Mouse (Mus musculus): ENCODE data around the gene Hps3. TPM values are rescaled to one million over a fixed set of nuclear protein-coding genes. Genes with fewer than 3 reads are reported as not detected.

The Hps3 gene
- total and polyA plus RNA-seq, 2 experiments from 2014 or later: 9.4 to 11.0 TPM

DNA sequence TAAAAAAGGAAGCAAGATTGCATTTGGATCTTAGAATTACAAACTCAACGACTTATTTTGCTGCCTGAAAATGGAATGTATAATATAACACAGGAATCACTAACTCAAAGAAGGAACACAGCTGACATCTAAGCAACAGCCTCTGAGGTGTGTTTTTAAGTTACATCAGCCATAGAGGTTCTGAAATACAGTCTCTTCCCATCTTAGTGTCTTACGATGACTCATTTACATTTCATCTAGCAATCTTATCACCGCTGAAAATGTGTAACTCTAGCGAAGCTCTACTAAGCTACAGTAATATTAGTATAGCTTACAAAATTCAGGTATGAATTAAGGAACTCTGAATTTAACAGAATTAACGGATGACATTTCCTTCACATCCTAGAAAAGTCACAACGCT lies 4.3 kb downstream of the Hps3 start:
- no peaks in the 10 kb centered on the region for H3K9me3 ChIP-seq (replicated peaks; ENCODE audit: control insufficient read depth, low read length)
- H3K9ac ChIP-seq (replicated peaks; ENCODE audit: low read depth, low read length): no peak overlapping the region
- no peaks in the 10 kb centered on the region for H3K27me3 ChIP-seq (ENCODE audit: control insufficient read depth, insufficient read depth, low read length)
- H3K4me3 ChIP-seq (ENCODE audit: low read depth, low read length): no peak overlapping the region
- no peak overlapping the region for H3K4me2 ChIP-seq (ENCODE audit: low read depth, low read length)
- TF ChIP-seq CTCF (IDR thresholded peaks at IDR 0.05; ENCODE audit: low read depth) (no peak), EP300 (IDR thresholded peaks at IDR 0.05; ENCODE audit: low read depth) (no peak)
- peaks cover 35% of the 10 kb centered on the region for H3K36me3 ChIP-seq (replicated peaks; ENCODE audit: control insufficient read depth, insufficient read depth, low read length)
- no peak for ATAC-seq (ENCODE audit: insufficient read depth, low read depth)
- H3K4me1 ChIP-seq (ENCODE audit: control insufficient read depth, insufficient read depth): no peaks in the 10 kb centered on the region; the same call in 1 of the 2 replicates
- no peak overlapping the region for H3K27ac ChIP-seq (ENCODE audit: low read depth)
- WGBS: 83% methylated on average over 6 of the region's 6 CpGs
- no peak for DNase-seq (ENCODE audit: low spot score)

GRCm38 (mm10) chr3:20028640-20029039 lies 6.5 kb downstream of the Hps3 start:
- H3K4me1 ChIP-seq (ENCODE audit: control insufficient read depth, insufficient read depth): no peaks in the 10 kb centered on the region; the same call in 1 of the 2 replicates
- no peak overlapping the region for H3K4me2 ChIP-seq (ENCODE audit: low read depth, low read length)
- H3K36me3 ChIP-seq (replicated peaks; ENCODE audit: control insufficient read depth, insufficient read depth, low read length): peaks cover 54% of the 10 kb centered on the region
- TF ChIP-seq EP300 (IDR thresholded peaks at IDR 0.05; ENCODE audit: low read depth): no peak
- TF ChIP-seq CTCF (IDR thresholded peaks at IDR 0.05; ENCODE audit: low read depth): no peak
- no peak overlapping the region for H3K27ac ChIP-seq (ENCODE audit: low read depth)
- DNase-seq (ENCODE audit: low spot score) (no peak), ATAC-seq (ENCODE audit: insufficient read depth, low read depth) (no peak)
- H3K9me3 ChIP-seq (replicated peaks; ENCODE audit: control insufficient read depth, low read length): no peaks in the 10 kb centered on the region
- no peak overlapping the region for H3K9ac ChIP-seq (replicated peaks; ENCODE audit: low read depth, low read length)
- no peaks in the 10 kb centered on the region for H3K27me3 ChIP-seq (ENCODE audit: control insufficient read depth, insufficient read depth, low read length)
- 91% methylated on average over 3 of the region's 3 CpGs for WGBS
- H3K4me3 ChIP-seq (ENCODE audit: low read depth, low read length): no peak overlapping the region

DNA sequence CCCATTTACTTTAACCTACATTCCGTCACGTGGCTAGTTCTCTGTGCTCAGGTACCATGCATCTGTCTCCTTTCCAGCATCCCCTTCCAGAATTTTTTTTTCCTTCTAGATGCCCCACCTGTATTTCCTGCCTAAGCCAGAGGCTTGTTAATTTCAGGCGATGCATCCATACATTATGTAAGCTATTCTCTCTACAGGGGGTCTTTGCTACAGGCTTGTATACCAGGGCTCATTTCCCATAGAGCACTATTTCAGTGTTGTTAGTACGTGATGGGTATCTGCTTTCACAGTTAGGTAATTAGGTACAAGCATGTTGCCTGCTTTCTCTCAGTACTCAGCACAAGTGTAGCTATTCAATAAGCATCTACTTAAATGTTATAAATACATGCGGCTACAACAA lies 7.3 kb downstream of the Hps3 start:
- no peak overlapping the region for H3K9ac ChIP-seq (replicated peaks; ENCODE audit: low read depth, low read length)
- no peak for TF ChIP-seq CTCF (IDR thresholded peaks at IDR 0.05; ENCODE audit: low read depth)
- no peak for TF ChIP-seq EP300 (IDR thresholded peaks at IDR 0.05; ENCODE audit: low read depth)
- H3K36me3 ChIP-seq (replicated peaks; ENCODE audit: control insufficient read depth, insufficient read depth, low read length): peaks cover 63% of the 10 kb centered on the region

GRCm38 (mm10) chr3:20026996-20027689 lies 8.0 kb downstream of the Hps3 start:
- ATAC-seq (ENCODE audit: insufficient read depth, low read depth) (no peak), DNase-seq (ENCODE audit: low spot score) (no peak)
- no peaks in the 10 kb centered on the region for H3K9me3 ChIP-seq (replicated peaks; ENCODE audit: control insufficient read depth, low read length)
- TF ChIP-seq CTCF (IDR thresholded peaks at IDR 0.05; ENCODE audit: low read depth) (no peak), EP300 (IDR thresholded peaks at IDR 0.05; ENCODE audit: low read depth) (no peak)
- H3K9ac ChIP-seq (replicated peaks; ENCODE audit: low read depth, low read length): no peak overlapping the region
- no peak overlapping the region for H3K4me2 ChIP-seq (ENCODE audit: low read depth, low read length)
- no peak overlapping the region for H3K27ac ChIP-seq (ENCODE audit: low read depth)
- no peaks in the 10 kb centered on the region for H3K27me3 ChIP-seq (ENCODE audit: control insufficient read depth, insufficient read depth, low read length)
- H3K36me3 ChIP-seq (replicated peaks; ENCODE audit: control insufficient read depth, insufficient read depth, low read length): peaks cover 69% of the 10 kb centered on the region
- H3K4me1 ChIP-seq (ENCODE audit: control insufficient read depth, insufficient read depth): no peaks in the 10 kb centered on the region
- WGBS: 90% methylated on average over 8 of the region's 8 CpGs
- no peak overlapping the region for H3K4me3 ChIP-seq (ENCODE audit: low read depth, low read length)

More for the DNA sequence above, 7.3 kb downstream of the Hps3 start:
- Histone ChIP-seq H3K27ac (ENCODE audit: low read depth) (no peak overlapping the region), H3K9me3 (replicated peaks; ENCODE audit: control insufficient read depth, low read length) (no peaks in the 10 kb centered on the region), H3K4me3 (ENCODE audit: low read depth, low read length) (no peak overlapping the region), H3K27me3 (ENCODE audit: control insufficient read depth, insufficient read depth, low read length) (no peaks in the 10 kb centered on the region), H3K4me1 (ENCODE audit: control insufficient read depth, insufficient read depth) (no peaks in the 10 kb centered on the region; the same call in 1 of the 2 replicates), H3K4me2 (ENCODE audit: low read depth, low read length) (no peak overlapping the region)
- 93% methylated on average over 5 of the region's 5 CpGs for WGBS
- DNase-seq (ENCODE audit: low spot score) (no peak), ATAC-seq (ENCODE audit: insufficient read depth, low read depth) (no peak)

DNA sequence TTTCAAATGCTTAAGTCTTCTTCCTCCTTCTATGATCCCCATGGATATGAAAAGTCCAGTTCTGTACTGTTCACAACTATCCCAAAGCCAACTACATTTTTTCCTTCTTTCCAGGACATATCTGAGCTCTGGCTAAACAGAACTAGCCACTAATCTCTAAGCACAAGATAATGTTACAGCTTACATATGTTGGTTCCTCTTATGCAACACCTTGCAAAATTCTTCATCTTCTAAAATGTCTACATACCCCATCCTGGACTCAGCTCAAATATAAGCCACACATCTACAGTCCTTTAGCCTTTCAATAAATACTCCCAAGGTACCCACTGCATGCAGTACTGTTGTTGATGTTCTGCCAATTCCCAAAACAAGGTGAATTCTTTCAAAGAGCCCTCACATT lies 8.6 kb downstream of the Hps3 start:
- H3K4me1 ChIP-seq (ENCODE audit: control insufficient read depth, insufficient read depth): no peaks in the 10 kb centered on the region

DNA sequence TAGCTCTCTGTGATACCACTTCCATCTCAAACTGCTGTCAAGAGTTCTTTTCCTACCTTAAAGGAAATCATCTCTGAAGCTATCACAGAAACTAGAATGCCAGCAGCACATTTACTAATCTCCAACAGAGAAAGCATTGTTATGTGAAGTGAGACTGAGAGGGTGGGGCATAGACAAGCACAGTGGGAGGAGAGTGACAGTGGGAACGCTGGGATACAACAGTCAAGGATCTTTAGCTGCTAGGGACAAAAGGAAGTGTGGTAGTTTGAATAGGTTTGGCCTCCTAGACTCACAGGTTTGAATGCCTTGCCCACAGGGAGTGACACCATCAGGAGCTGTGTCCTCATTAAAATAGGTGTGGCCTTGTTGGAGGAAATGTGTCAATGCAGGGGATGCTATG lies 11.3 kb downstream of the Hps3 start:
- no peak for ATAC-seq (ENCODE audit: insufficient read depth, low read depth)
- WGBS: 52% methylated on average over 1 of the region's 1 CpGs

More for the DNA sequence above, 8.6 kb downstream of the Hps3 start:
- no peak overlapping the region for H3K4me2 ChIP-seq (ENCODE audit: low read depth, low read length)
- H3K4me3 ChIP-seq (ENCODE audit: low read depth, low read length): no peak overlapping the region
- DNase-seq (ENCODE audit: low spot score): no peak
- no peak overlapping the region for H3K9ac ChIP-seq (replicated peaks; ENCODE audit: low read depth, low read length)
- H3K36me3 ChIP-seq (replicated peaks; ENCODE audit: control insufficient read depth, insufficient read depth, low read length): peaks cover 71% of the 10 kb centered on the region
- TF ChIP-seq EP300 (IDR thresholded peaks at IDR 0.05; ENCODE audit: low read depth) (no peak), CTCF (IDR thresholded peaks at IDR 0.05; ENCODE audit: low read depth) (no peak)
- H3K27ac ChIP-seq (ENCODE audit: low read depth): no peak overlapping the region
- H3K27me3 ChIP-seq (ENCODE audit: control insufficient read depth, insufficient read depth, low read length): no peaks in the 10 kb centered on the region
- H3K9me3 ChIP-seq (replicated peaks; ENCODE audit: control insufficient read depth, low read length): no peaks in the 10 kb centered on the region
- ATAC-seq (ENCODE audit: insufficient read depth, low read depth): no peak

More for the DNA sequence above, 11.3 kb downstream of the Hps3 start:
- peaks cover 78% of the 10 kb centered on the region for H3K36me3 ChIP-seq (replicated peaks; ENCODE audit: control insufficient read depth, insufficient read depth, low read length)
- H3K4me3 ChIP-seq (ENCODE audit: low read depth, low read length): no peak overlapping the region
- DNase-seq (ENCODE audit: low spot score): no peak
- H3K4me2 ChIP-seq (ENCODE audit: low read depth, low read length): no peak overlapping the region
- TF ChIP-seq EP300 (IDR thresholded peaks at IDR 0.05; ENCODE audit: low read depth) (no peak), CTCF (IDR thresholded peaks at IDR 0.05; ENCODE audit: low read depth) (no peak)
- H3K9me3 ChIP-seq (replicated peaks; ENCODE audit: control insufficient read depth, low read length): no peaks in the 10 kb centered on the region
- H3K27me3 ChIP-seq (ENCODE audit: control insufficient read depth, insufficient read depth, low read length): no peaks in the 10 kb centered on the region
- H3K4me1 ChIP-seq (ENCODE audit: control insufficient read depth, insufficient read depth): no peaks in the 10 kb centered on the region
- H3K9ac ChIP-seq (replicated peaks; ENCODE audit: low read depth, low read length): no peak overlapping the region
- no peak overlapping the region for H3K27ac ChIP-seq (ENCODE audit: low read depth)

Data from heart, postnatal 0 days (tissue).